Mouse (Mus musculus) hindbrain, embryonic 10.5 days (tissue): Measurements from ENCODE around the gene Olfr1325. TPM values are rescaled to one million over a fixed set of nuclear protein-coding genes. Genes with fewer than 3 reads are reported as not detected.
"Not testable (repeated sequence)": the region's sequence is repeated elsewhere in the genome, so short reads cannot be mapped to it uniquely, and the experiment has no call there.

Experiments
- DNase-seq: peaks from one replicate; pipeline ENCODE4 v3.0.0-alpha.2; 2017; ENCODE audit warnings: low spot score
- H3K27ac ChIP-seq: fragments of 300-500 bp; sonication (generic); 2 replicates; pipeline ENCODE4 v1.5.1; 2016; ENCODE audit warnings: mild to moderate bottlenecking, moderate library complexity
- H3K27me3 ChIP-seq: fragments of 300-500 bp; sonication (generic); 2 replicates; pipeline ENCODE4 v1.6.1; 2016; ENCODE audit warnings: mild to moderate bottlenecking; ENCODE audit not compliant: poor library complexity, insufficient read depth, severe bottlenecking
- H3K36me3 ChIP-seq: fragments of 300-500 bp; sonication (generic); 2 replicates; pipeline ENCODE4 v1.6.1; 2016; ENCODE audit warnings: mild to moderate bottlenecking, moderate library complexity
- H3K4me1 ChIP-seq: fragments of 300-500 bp; sonication (generic); replicated peaks from 2 replicates; pipeline ENCODE4 v1.6.1; 2016; ENCODE audit warnings: mild to moderate bottlenecking
- H3K4me3 ChIP-seq: fragments of 300-500 bp; sonication (generic); 2 replicates; pipeline ENCODE4 v1.5.1; 2016; ENCODE audit warnings: mild to moderate bottlenecking, moderate library complexity
- H3K9me3 ChIP-seq: fragments of 300-500 bp; sonication (generic); 2 replicates; pipeline ENCODE4 v1.6.1; 2016; ENCODE audit warnings: mild to moderate bottlenecking, moderate library complexity
- WGBS: fragments of 180-500 bp; shearing (Covaris S2); methylation state at CpG from one replicate; pipeline ENCODE4 v1.1.7; 2016; 5-methylcytosine and 5-hydroxymethylcytosine counted together
- polyA plus RNA-seq: library from polyadenylated mRNA; unstranded; fragments of >200 nt; fragmentation: Nextera tagmentation; extraction: Ambion mirVana; gene quantifications from 2 replicates; pipeline ENCODE4 v1.2.1, GENCODE M21; 2016

Gene Olfr1325
- polyA plus RNA-seq: not detected in 2 replicates

- no peaks in the 10 kb centered on the region for H3K9me3 ChIP-seq
- WGBS: 85% methylated on average over 2 of the region's 2 CpGs
- H3K4me3 ChIP-seq: no peak within 1 kb of the TSS
- no peaks in the 10 kb centered on the region for H3K4me1 ChIP-seq
- no peaks in the 10 kb centered on the region for H3K36me3 ChIP-seq
- DNase-seq: no peak
- no peak within 1 kb of the TSS for H3K27ac ChIP-seq
- no peaks in the 10 kb centered on the region for H3K27me3 ChIP-seq
Measured at GRCm38 (mm10) chrX:74592379-74592778, at the start of gene Olfr1325. TSS of gene Olfr1325 (plus strand) at chrX:74592679.

- no peaks in the 10 kb centered on the region for H3K4me1 ChIP-seq
- H3K27me3 ChIP-seq: no peaks in the 10 kb centered on the region
- no peaks in the 10 kb centered on the region for H3K9me3 ChIP-seq
- no peak within 1 kb of the TSS for H3K4me3 ChIP-seq
- no peak within 1 kb of the TSS for H3K27ac ChIP-seq
- DNase-seq: no peak
- no peaks in the 10 kb centered on the region for H3K36me3 ChIP-seq
Measured at GRCm38 (mm10) chrX:74574788-74575187, 17.7 kb upstream of the Olfr1325 start, which contains the start of gene Olfr1326-ps1. TSS of gene Olfr1326-ps1 (minus strand) at chrX:74574888.

GRCm38 (mm10) chrX:74645466-74646323 is 53.2 kb downstream of the Olfr1325 start, which contains the start of gene Gm5640:
TSS of gene Gm5640 (minus strand) at chrX:74645635.
- H3K27me3 ChIP-seq, H3K4me1 ChIP-seq, H3K9me3 ChIP-seq, H3K27ac ChIP-seq, DNase-seq, H3K4me3 ChIP-seq, H3K36me3 ChIP-seq: not testable (repeated sequence)
- WGBS: 50% methylated on average over 4 of the region's 5 CpGs

GRCm38 (mm10) chrX:74646393-74646792 is 53.9 kb downstream of the Olfr1325 start:
- not testable (repeated sequence) for DNase-seq, H3K4me1 ChIP-seq, H3K9me3 ChIP-seq, H3K27me3 ChIP-seq, H3K36me3 ChIP-seq, H3K4me3 ChIP-seq, H3K27ac ChIP-seq
- no CpG with 5 or more reads among the region's 1 CpGs for WGBS

Other genes with a start within 250 kb of the Olfr1325 start
- 113 and 120 TPM in 2 replicates for gene Lage3, start 239.1 kb upstream of the Olfr1325 start, polyA plus RNA-seq
- 66.2 and 68.1 TPM in 2 replicates for gene Ubl4a, start 219.5 kb upstream of the Olfr1325 start, polyA plus RNA-seq
- gene Slc10a3, start 219.3 kb upstream of the Olfr1325 start, polyA plus RNA-seq: 9.3 and 10.8 TPM in 2 replicates
- gene Fam3a, start 199.4 kb upstream of the Olfr1325 start, polyA plus RNA-seq: 27.3 and 30.8 TPM in 2 replicates
- 17.0 and 20.1 TPM in 2 replicates for gene Ikbkg, start 199.4 kb upstream of the Olfr1325 start, polyA plus RNA-seq
- 53.9 and 56.4 TPM in 2 replicates for gene G6pdx, start 163.5 kb upstream of the Olfr1325 start, polyA plus RNA-seq
- not detected in 2 replicates for gene Gm6880, start 111.3 kb upstream of the Olfr1325 start, polyA plus RNA-seq
- not detected in 2 replicates for gene Olfr1326-ps1, start 17.8 kb upstream of the Olfr1325 start, polyA plus RNA-seq
- 0.10 TPM in 1 of 2 replicates, not detected in the other for gene Gm5640, start 53.0 kb downstream of the Olfr1325 start, polyA plus RNA-seq
- not detected in 2 replicates for gene Gm6890, start 148.2 kb downstream of the Olfr1325 start, polyA plus RNA-seq
- gene Gm5936, start 244.5 kb downstream of the Olfr1325 start, polyA plus RNA-seq: 0.17 TPM in 1 of 2 replicates, not detected in the other